Mouse (Mus musculus) embryonic fibroblast, embryonic 13.5 days (primary cell): ENCODE measurements around the gene Treml1. TPM values are rescaled to one million over a fixed set of nuclear protein-coding genes. Genes with fewer than 3 reads are reported as not detected.
"Not testable (repeated sequence)": the region's sequence is repeated elsewhere in the genome, so short reads cannot be mapped to it uniquely, and the experiment has no call there.

ENCODE experiments used
- H3K27ac ChIP-seq: 2 replicates; pipeline ENCODE4 v1.5.1; 2012; ENCODE audit warnings: low read length, control low read depth, inconsistent platforms; ENCODE audit not compliant: insufficient read depth
- H3K4me1 ChIP-seq: 2 replicates; pipeline ENCODE4 v1.6.1; 2011; ENCODE audit warnings: low read length; ENCODE audit not compliant: control insufficient read depth, insufficient read depth
- H3K4me3 ChIP-seq: 2 replicates; pipeline ENCODE4 v1.5.1; 2011; ENCODE audit warnings: mild to moderate bottlenecking, control low read depth, low read length; ENCODE audit not compliant: insufficient read depth
- CTCF ChIP-seq: IDR thresholded peaks from 2 replicates; pipeline ENCODE4 v1.5.1; 2011; ENCODE audit warnings: mild to moderate bottlenecking, control low read depth, low read length, moderate library complexity, borderline replicate concordance; ENCODE audit not compliant: insufficient read depth
- POLR2A ChIP-seq: IDR thresholded peaks from 2 replicates; pipeline ENCODE4 v1.6.1; 2011; ENCODE audit warnings: low read depth, mild to moderate bottlenecking, control low read depth, low read length, moderate library complexity
- polyA plus RNA-seq: library from polyadenylated mRNA; stranded (reverse); fragments of >200 nt; gene quantifications from 2 replicates; pipeline ENCODE4 v1.2.4, GENCODE M21; 2011; ENCODE audit warnings: low read depth; ENCODE audit not compliant: missing spikeins, insufficient read length

Treml1 gene
- polyA plus RNA-seq, 1 experiment, result not detected

- H3K4me3 ChIP-seq, result no peak overlapping the region
- no peaks in the 10 kb centered on the region for H3K4me1 ChIP-seq
- TF ChIP-seq POLR2A (no peak), CTCF (no peak)
- no peak overlapping the region for H3K27ac ChIP-seq
Measured at GRCm38 (mm10) chr17:48350681-48351193, 9.0 kb upstream of the Treml1 start.

- H3K4me1 ChIP-seq, H3K27ac ChIP-seq: not testable (repeated sequence)
Measured at GRCm38 (mm10) chr17:48352976-48353375, 6.7 kb upstream of the Treml1 start.

GRCm38 (mm10) chr17:48355822-48356221, 3.9 kb upstream of the Treml1 start:
- Histone ChIP-seq H3K4me1 (no peaks in the 10 kb centered on the region), H3K4me3 (no peak overlapping the region), H3K27ac (peak overlapping the region; percentile 89)
- TF ChIP-seq POLR2A (no peak), CTCF (no peak)

More at GRCm38 (mm10) chr17:48352976-48353375, 6.7 kb upstream of the Treml1 start:
- not testable (repeated sequence) for H3K4me3 ChIP-seq

DNA sequence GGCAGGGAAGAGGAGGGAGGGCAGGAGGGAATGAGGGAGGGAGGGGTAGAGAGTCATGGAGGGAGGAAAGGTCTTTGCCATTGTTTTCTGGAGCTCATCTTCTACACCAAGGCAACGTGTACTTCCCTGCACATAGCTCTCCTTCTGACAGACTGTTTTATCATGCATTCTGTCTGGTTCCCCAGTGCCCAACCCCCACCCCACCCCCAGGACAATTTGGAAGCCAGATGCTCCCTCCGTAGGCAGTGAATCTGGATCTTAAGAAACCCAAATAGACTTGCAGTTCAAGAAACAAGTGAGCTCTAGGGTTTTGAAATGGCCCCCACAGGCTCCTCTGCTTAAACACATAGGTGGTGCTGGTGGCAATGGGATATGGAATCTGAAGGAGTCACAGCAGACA, 1.8 kb upstream of the Treml1 start:
- no peak for TF ChIP-seq POLR2A
- no peak for TF ChIP-seq CTCF
- no peaks in the 10 kb centered on the region for H3K4me1 ChIP-seq
- H3K4me3 ChIP-seq, result no peak overlapping the region
- H3K27ac ChIP-seq, result no peak overlapping the region

GRCm38 (mm10) chr17:48360462-48360861, 746 bp downstream of the Treml1 start:
- Histone ChIP-seq H3K4me3 (no peak overlapping the region), H3K27ac (no peak overlapping the region), H3K4me1 (no peaks in the 10 kb centered on the region)
- no peak for TF ChIP-seq CTCF
- no peak for TF ChIP-seq POLR2A

DNA sequence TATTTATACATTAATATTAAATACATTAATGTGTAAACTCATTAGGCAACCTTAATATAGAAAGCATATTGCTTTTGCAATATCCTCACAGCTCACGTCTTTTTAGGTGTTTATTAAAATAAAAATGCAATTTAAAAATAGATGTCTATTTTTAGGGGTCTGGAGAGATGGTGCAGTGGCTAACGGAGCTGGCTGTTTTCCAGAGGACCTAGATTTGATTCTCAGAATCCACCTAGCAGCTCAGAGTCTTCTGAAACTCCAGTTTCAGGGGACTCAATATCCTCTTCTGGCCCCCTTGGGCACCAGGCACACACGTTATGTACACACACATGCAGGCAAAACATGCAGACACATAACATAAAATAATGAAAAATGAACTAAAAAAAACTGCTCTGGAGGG, 2.6 kb downstream of the Treml1 start:
- H3K27ac ChIP-seq, result no peak overlapping the region
- H3K4me3 ChIP-seq, result no peak overlapping the region
- TF ChIP-seq POLR2A, result no peak
- no peak for TF ChIP-seq CTCF
- H3K4me1 ChIP-seq, result no peaks in the 10 kb centered on the region

- no peak for TF ChIP-seq CTCF
- no peak for TF ChIP-seq POLR2A
Measured at GRCm38 (mm10) chr17:48362966-48363365, 3.2 kb downstream of the Treml1 start.

GRCm38 (mm10) chr17:48363421-48363965, 3.8 kb downstream of the Treml1 start:
- Histone ChIP-seq H3K4me3 (no peak overlapping the region), H3K27ac (no peak overlapping the region), H3K4me1 (no peaks in the 10 kb centered on the region)
- TF ChIP-seq CTCF (no peak), POLR2A (no peak)

More at GRCm38 (mm10) chr17:48362966-48363365, 3.2 kb downstream of the Treml1 start:
- Histone ChIP-seq H3K4me1 (no peaks in the 10 kb centered on the region), H3K4me3 (no peak overlapping the region), H3K27ac (no peak overlapping the region)

DNA sequence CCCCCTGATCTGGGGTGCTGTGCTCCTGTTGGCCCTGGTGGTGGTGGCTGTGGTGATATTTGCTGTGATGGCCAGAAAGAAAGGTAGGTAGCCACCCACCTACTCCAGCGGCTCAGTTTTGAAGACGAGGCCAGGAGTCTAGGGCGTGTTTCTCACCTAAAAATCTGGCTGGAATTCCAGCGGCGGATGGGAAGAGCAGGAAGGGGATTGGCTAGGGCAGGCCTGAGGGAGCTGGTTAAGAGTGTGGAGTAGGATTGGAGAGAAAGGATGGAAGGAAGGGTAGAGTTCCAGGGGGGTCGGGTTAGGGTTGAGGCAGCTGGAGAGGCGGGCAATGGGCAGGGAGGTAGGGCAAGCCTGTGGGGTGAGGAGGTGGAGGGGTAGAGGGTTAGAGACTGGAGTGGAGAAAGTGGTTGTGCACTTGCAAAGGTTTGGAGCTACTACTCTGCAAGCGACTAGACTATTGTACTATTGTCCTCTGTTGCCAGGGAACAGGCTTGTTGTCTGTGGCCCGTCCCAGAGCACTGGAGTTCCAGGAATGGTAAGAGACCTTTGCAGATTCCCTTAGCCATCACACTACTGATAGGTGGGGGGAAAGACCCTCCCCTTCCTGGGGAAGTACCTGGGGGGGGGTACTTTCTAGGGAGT, 5.9 kb downstream of the Treml1 start:
- TF ChIP-seq CTCF (no peak), POLR2A (no peak)

GRCm38 (mm10) chr17:48366806-48367205, 7.1 kb downstream of the Treml1 start:
- Histone ChIP-seq H3K4me3 (no peak overlapping the region), H3K4me1 (no peaks in the 10 kb centered on the region), H3K27ac (no peak overlapping the region)
- TF ChIP-seq CTCF (no peak), POLR2A (no peak)

More for the DNA sequence above, 5.9 kb downstream of the Treml1 start:
- no peak overlapping the region for H3K27ac ChIP-seq
- H3K4me1 ChIP-seq, result no peaks in the 10 kb centered on the region
- H3K4me3 ChIP-seq, result no peak overlapping the region

- Histone ChIP-seq H3K4me1 (no peaks in the 10 kb centered on the region), H3K4me3 (no peak overlapping the region), H3K27ac (no peak overlapping the region)
- TF ChIP-seq POLR2A (no peak), CTCF (no peak)
Measured at GRCm38 (mm10) chr17:48371621-48372020, 11.9 kb downstream of the Treml1 start.
